Mouse (Mus musculus) olfactory bulb, adult 2 months (tissue): ENCODE data around the gene Strn4.

Experiments
- CTCF ChIP-seq: fragments of 200-500 bp; IDR thresholded peaks from 2 replicates; pipeline ENCODE4 v1.5.1; 2012; ENCODE audit warnings: low read depth, mild to moderate bottlenecking, low read length, moderate library complexity; ENCODE audit not compliant: insufficient read depth
- POLR2A ChIP-seq: fragments of 200-500 bp; IDR thresholded peaks from 2 replicates; pipeline ENCODE4 v1.6.1; 2012; ENCODE audit warnings: mild to moderate bottlenecking, low read depth, low read length, moderate library complexity; ENCODE audit not compliant: insufficient read depth

- TF ChIP-seq POLR2A (no peak), CTCF (no peak)
These were observed 14.8 kb downstream of the Strn4 start for GRCm38 (mm10) chr7:16830449-16830848.
